Mouse (Mus musculus) hindbrain, embryonic 10.5 days (tissue): ENCODE results near the gene Ppp1r14b. TPM values are rescaled to one million over a fixed set of nuclear protein-coding genes. Genes with fewer than 3 reads are reported as not detected.

Experiments
- DNase-seq: peaks from one replicate; pipeline ENCODE4 v3.0.0-alpha.2; 2017; ENCODE audit warnings: low spot score
- H3K27ac ChIP-seq: fragments of 300-500 bp; sonication (generic); 2 replicates; pipeline ENCODE4 v1.5.1; 2016; ENCODE audit warnings: mild to moderate bottlenecking, moderate library complexity
- H3K27me3 ChIP-seq: fragments of 300-500 bp; sonication (generic); 2 replicates; pipeline ENCODE4 v1.6.1; 2016; ENCODE audit warnings: mild to moderate bottlenecking; ENCODE audit not compliant: poor library complexity, insufficient read depth, severe bottlenecking
- H3K36me3 ChIP-seq: fragments of 300-500 bp; sonication (generic); 2 replicates; pipeline ENCODE4 v1.6.1; 2016; ENCODE audit warnings: mild to moderate bottlenecking, moderate library complexity
- H3K4me1 ChIP-seq: fragments of 300-500 bp; sonication (generic); replicated peaks from 2 replicates; pipeline ENCODE4 v1.6.1; 2016; ENCODE audit warnings: mild to moderate bottlenecking
- H3K4me3 ChIP-seq: fragments of 300-500 bp; sonication (generic); 2 replicates; pipeline ENCODE4 v1.5.1; 2016; ENCODE audit warnings: mild to moderate bottlenecking, moderate library complexity
- H3K9me3 ChIP-seq: fragments of 300-500 bp; sonication (generic); 2 replicates; pipeline ENCODE4 v1.6.1; 2016; ENCODE audit warnings: mild to moderate bottlenecking, moderate library complexity
- WGBS: fragments of 180-500 bp; shearing (Covaris S2); methylation state at CpG from one replicate; pipeline ENCODE4 v1.1.7; 2016; 5-methylcytosine and 5-hydroxymethylcytosine counted together
- polyA plus RNA-seq: library from polyadenylated mRNA; unstranded; fragments of >200 nt; fragmentation: Nextera tagmentation; extraction: Ambion mirVana; gene quantifications from 2 replicates; pipeline ENCODE4 v1.2.1, GENCODE M21; 2016

Ppp1r14b gene
- polyA plus RNA-seq, 1 experiment from 2014 or later: 186 TPM

DNA sequence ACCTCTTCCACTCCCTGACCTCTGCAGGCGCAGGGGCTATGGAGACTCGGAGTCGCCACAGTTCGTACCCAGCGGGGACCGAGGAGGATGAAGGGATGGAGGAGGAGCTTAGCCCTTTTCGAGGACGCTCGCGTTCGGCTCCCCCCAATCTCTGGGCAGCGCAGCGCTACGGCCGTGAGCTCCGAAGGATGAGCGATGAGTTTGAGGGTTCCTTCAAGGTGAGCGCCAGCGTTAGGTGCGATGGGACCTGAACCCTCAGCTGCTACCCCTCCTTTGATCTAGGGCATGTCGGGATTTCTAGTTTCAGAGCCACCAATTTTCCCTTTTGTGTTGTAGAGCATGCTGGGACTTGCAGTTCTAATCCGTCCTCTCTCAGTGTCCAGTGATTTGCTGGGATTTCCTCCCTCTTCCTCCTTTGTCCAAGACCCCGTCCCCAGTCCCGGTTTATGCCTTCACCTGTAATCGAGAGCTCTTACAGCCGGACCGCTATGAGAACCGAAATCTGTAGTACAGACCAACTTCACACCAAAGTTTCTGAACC lies 24.1 kb upstream of the Ppp1r14b start:
- Histone ChIP-seq H3K27ac (peak overlapping the region; percentile 97), H3K9me3 (no peaks in the 10 kb centered on the region), H3K27me3 (no peaks in the 10 kb centered on the region), H3K36me3 (peaks cover 29% of the 10 kb centered on the region), H3K4me1 (peaks cover 34% of the 10 kb centered on the region), H3K4me3 (peak overlapping the region; percentile 65)
- WGBS: under 1% methylated on average over 28 of the region's 28 CpGs
- peak; percentile 75 for DNase-seq

- H3K9me3 ChIP-seq: no peaks in the 10 kb centered on the region
- H3K4me1 ChIP-seq: peaks cover 39% of the 10 kb centered on the region
- WGBS: under 1% methylated on average over 35 of the region's 35 CpGs
- H3K27ac ChIP-seq: peak overlapping the region; percentile 97
- H3K36me3 ChIP-seq: peaks cover 33% of the 10 kb centered on the region
- peak; percentile 93 for DNase-seq
- no peaks in the 10 kb centered on the region for H3K27me3 ChIP-seq
- peak overlapping the region; percentile 65 for H3K4me3 ChIP-seq
Measured at GRCm38 (mm10) chr19:6951381-6951968, 23.3 kb upstream of the Ppp1r14b start.

DNA sequence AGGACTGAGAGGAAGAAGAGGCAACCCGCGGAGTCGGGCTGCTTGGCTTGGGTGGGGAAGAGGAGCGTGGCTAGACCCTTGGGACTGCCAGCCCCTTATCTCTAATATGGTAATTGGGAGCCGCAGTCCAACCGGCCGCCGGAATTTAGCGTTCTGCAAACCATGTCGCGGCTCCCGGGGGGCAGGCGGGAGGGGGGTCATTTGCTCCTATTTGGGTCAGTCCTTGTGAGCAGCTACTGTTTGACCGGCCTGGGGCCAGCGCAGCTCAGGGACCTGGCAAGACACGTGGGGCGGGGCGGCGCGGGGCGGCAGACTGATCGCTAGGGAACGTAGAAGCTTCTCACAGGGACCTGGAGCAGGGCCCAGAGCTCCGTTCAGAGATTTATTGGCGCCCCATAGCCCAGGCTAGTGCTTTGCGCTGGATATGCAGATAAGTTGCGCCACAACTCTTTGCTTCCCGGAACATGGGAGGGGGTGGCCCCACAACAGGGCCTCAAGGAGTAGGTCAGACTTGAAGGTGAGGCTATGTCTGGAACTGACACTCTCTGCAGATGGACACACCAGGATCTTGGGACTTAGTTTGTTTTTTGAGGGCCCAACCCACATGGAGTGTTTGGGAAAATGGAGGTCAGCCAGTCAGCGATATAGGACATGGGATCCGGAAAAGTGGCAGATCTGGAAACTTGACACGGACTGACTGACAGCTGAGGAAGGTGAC lies 22.6 kb upstream of the Ppp1r14b start:
- 2% methylated on average over 31 of the region's 31 CpGs for WGBS
- H3K4me3 ChIP-seq: peak overlapping the region; percentile 65
- peak; percentile 64 for DNase-seq
- H3K36me3 ChIP-seq: peaks cover 37% of the 10 kb centered on the region
- H3K27ac ChIP-seq: peak overlapping the region; percentile 97
- no peaks in the 10 kb centered on the region for H3K27me3 ChIP-seq
- peaks cover 39% of the 10 kb centered on the region for H3K4me1 ChIP-seq
- no peaks in the 10 kb centered on the region for H3K9me3 ChIP-seq

GRCm38 (mm10) chr19:6952712-6953037 lies 22.1 kb upstream of the Ppp1r14b start:
- 22% methylated on average over 3 of the region's 3 CpGs for WGBS
- Histone ChIP-seq H3K4me3 (peak overlapping the region; percentile 65), H3K9me3 (no peaks in the 10 kb centered on the region), H3K36me3 (peaks cover 43% of the 10 kb centered on the region), H3K27ac (peak overlapping the region; percentile 97), H3K27me3 (no peaks in the 10 kb centered on the region), H3K4me1 (peaks cover 39% of the 10 kb centered on the region)
- DNase-seq: no peak

DNA sequence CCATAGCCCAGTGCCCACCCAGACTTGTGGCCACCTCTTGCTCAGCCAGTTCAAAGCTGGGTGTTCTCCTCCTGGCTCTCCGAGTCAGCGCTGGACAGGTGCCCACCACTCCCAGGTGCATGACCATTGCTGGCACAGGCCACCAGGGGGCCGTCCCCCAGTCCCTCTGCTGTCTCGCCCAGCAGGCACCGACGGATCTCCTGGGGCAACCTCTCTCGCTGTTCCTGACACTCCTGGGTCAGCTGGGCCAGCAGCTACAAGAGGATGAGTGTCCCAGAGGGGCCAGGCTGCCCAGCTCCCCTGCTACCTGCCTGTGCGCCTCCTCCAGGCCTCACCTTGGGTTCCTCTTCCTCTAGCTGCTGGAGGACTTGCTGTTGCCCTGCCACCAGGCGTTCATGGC lies 20.7 kb upstream of the Ppp1r14b start:
- no peaks in the 10 kb centered on the region for H3K27me3 ChIP-seq
- H3K4me1 ChIP-seq: peaks cover 39% of the 10 kb centered on the region
- DNase-seq: no peak
- H3K4me3 ChIP-seq: peak overlapping the region; percentile 0; the same call in 1 of the 2 replicates
- WGBS: 65% methylated on average over 9 of the region's 9 CpGs
- peak overlapping the region; percentile 25; the same call in 1 of the 2 replicates for H3K27ac ChIP-seq
- no peaks in the 10 kb centered on the region for H3K9me3 ChIP-seq
- H3K36me3 ChIP-seq: peaks cover 49% of the 10 kb centered on the region

DNA sequence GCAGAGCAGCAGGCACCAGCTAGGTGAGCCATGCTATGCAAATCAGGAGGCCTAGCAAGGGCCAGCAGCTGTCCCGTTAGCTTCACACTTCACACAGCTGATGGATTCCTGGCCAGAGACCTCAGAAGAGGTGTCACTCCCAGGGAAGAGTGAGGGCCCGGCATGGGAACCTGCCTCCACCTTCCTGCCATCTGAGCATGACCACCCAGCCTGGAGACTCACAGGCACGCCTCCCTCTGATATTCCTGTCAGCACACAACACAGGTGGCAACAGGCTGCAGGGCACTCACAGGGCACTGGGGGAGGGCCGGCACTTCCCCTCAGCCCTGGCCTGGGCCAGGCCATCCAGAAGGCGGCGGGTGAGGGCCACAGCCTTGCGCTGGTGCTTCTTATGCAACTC lies 19.3 kb upstream of the Ppp1r14b start:
- peaks cover 29% of the 10 kb centered on the region for H3K4me1 ChIP-seq
- peaks cover 63% of the 10 kb centered on the region for H3K36me3 ChIP-seq
- no peak overlapping the region for H3K4me3 ChIP-seq
- 88% methylated on average over 7 of the region's 7 CpGs for WGBS
- DNase-seq: no peak
- no peaks in the 10 kb centered on the region for H3K9me3 ChIP-seq
- H3K27ac ChIP-seq: no peak overlapping the region
- no peaks in the 10 kb centered on the region for H3K27me3 ChIP-seq

GRCm38 (mm10) chr19:6956461-6956860 lies 18.3 kb upstream of the Ppp1r14b start:
- 85% methylated on average over 10 of the region's 10 CpGs for WGBS
- peaks cover 65% of the 10 kb centered on the region for H3K36me3 ChIP-seq
- no peak for DNase-seq

DNA sequence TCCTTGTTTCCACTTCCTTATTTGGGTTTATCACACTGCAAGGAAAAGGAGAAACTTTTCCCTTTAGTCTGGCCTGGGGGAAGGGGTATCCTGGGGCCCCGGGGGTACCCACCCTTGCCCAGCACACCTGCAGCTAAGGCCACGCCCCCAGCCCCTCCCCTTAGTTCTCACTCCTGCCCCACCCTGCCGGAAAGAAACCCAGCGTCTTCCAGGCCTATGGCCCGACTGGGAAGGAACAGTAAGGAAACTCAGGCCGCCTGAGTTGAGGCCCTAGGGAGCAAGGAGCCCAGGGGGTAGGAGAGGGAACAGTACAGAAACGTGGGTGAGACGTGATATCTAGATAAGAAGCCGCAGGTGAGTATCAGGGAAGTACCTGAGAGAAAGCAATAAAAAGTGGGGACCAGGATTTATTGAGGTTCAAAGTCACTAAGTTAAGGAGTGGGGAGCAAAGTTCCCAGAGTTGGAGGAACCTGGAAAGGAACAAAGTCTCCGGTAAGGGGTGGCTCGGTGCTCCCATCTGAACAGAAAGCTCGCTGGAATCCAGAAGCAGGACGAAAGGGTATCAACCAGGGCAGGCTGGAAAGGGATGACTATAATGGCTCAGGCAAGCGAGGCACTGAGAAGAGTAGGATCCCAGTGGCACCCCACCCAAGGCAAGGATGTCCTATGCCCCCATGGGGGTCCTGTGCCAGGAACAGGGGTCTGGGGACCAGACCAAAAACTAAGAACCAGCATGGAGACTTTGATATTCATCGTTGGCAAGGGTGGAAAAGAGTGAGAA lies 6.1 kb upstream of the Ppp1r14b start:
- peaks cover 57% of the 10 kb centered on the region for H3K27me3 ChIP-seq
- peaks cover 58% of the 10 kb centered on the region for H3K4me1 ChIP-seq
- peak overlapping the region; percentile 5; the same call in 1 of the 2 replicates for H3K27ac ChIP-seq
- no peak for DNase-seq
- H3K36me3 ChIP-seq: peaks cover 28% of the 10 kb centered on the region
- 9% methylated on average over 15 of the region's 15 CpGs for WGBS
- peak overlapping the region; percentile 65 for H3K4me3 ChIP-seq
- no peaks in the 10 kb centered on the region for H3K9me3 ChIP-seq

More at GRCm38 (mm10) chr19:6956461-6956860, 18.3 kb upstream of the Ppp1r14b start:
- Histone ChIP-seq H3K27ac (0 out of 2 replicates have a peak overlapping the region, but pooled peaks have one; percentile 35), H3K27me3 (no peaks in the 10 kb centered on the region), H3K4me1 (peaks cover 27% of the 10 kb centered on the region), H3K9me3 (no peaks in the 10 kb centered on the region), H3K4me3 (0 out of 2 replicates have a peak overlapping the region, but pooled peaks have one; percentile 9)

DNA sequence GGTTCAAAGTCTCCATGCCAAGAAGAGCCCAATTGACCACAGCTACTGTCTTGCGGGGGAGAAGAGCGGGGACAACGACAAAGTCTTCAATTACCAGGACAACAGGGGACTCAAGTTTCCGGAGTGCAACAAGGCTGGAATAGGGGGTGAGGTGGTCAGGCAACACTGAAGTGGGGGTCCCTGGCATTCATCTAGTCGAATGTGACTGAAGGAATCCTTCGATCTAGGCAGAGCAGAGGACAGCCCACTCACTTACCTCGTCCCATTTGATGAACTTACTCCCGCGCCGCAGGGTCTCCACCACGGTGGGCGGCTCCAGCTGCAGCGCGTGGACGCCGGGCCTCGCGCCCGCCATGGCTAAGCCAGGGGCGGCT lies 5.5 kb upstream of the Ppp1r14b start:
- H3K27me3 ChIP-seq: peaks cover 57% of the 10 kb centered on the region
- 1% methylated on average over 20 of the region's 20 CpGs for WGBS
- peak overlapping the region; percentile 86 for H3K27ac ChIP-seq
- peaks cover 63% of the 10 kb centered on the region for H3K4me1 ChIP-seq
- H3K36me3 ChIP-seq: peaks cover 22% of the 10 kb centered on the region
- H3K9me3 ChIP-seq: no peaks in the 10 kb centered on the region
- H3K4me3 ChIP-seq: peak overlapping the region; percentile 65
- DNase-seq: no peak

- WGBS: under 1% methylated on average over 55 of the region's 55 CpGs
- DNase-seq: peak; percentile 75
- H3K9me3 ChIP-seq: no peaks in the 10 kb centered on the region
- peak overlapping the region; percentile 86 for H3K27ac ChIP-seq
- H3K27me3 ChIP-seq: peaks cover 57% of the 10 kb centered on the region
- H3K4me3 ChIP-seq: peak overlapping the region; percentile 65
- peaks cover 17% of the 10 kb centered on the region for H3K36me3 ChIP-seq
- H3K4me1 ChIP-seq: peaks cover 63% of the 10 kb centered on the region
Measured at GRCm38 (mm10) chr19:6969665-6970381, 4.9 kb upstream of the Ppp1r14b start.

DNA sequence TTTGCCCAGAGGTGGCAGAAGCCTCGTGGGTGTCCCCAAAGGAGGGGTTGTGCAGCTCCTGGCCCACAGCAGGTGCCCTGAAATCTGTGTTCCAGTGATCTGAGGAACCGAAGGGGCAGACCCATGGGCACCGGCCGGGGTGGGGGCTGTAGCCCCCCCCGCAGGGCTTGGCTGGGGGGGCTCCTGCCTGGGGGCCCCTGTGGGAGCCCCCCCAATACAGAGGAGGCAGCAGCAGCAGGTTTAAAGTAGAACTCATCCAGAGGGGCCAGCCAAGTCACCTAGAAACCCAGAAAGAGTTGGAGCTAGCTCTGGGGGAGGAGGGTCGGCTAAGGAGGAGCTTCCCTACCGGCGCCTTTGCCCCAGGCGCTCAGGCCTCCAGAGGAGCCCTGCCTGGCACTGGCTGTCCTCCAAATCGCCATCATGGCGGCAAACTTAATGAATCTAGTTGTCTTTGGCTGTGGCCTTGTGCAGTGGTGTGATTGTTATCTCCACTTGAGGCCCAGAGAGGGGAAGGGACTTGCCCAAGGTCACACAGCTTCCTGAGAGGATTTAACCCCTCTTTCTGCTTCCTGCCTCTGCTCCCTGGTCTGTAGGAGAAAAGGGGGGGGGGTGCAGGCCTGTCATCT lies 4.2 kb upstream of the Ppp1r14b start:
- H3K36me3 ChIP-seq: peaks cover 9% of the 10 kb centered on the region
- H3K4me1 ChIP-seq: peaks cover 65% of the 10 kb centered on the region
- 18% methylated on average over 11 of the region's 11 CpGs for WGBS
- no peaks in the 10 kb centered on the region for H3K9me3 ChIP-seq
- H3K27ac ChIP-seq: peak overlapping the region; percentile 86
- H3K27me3 ChIP-seq: peaks cover 57% of the 10 kb centered on the region
- DNase-seq: no peak
- peak overlapping the region; percentile 65 for H3K4me3 ChIP-seq

GRCm38 (mm10) chr19:6971644-6972043 lies 3.1 kb upstream of the Ppp1r14b start:
- DNase-seq: no peak
- Histone ChIP-seq H3K4me3 (no peak overlapping the region), H3K27me3 (peaks cover 57% of the 10 kb centered on the region), H3K9me3 (no peaks in the 10 kb centered on the region), H3K36me3 (peaks cover 5% of the 10 kb centered on the region), H3K27ac (no peak overlapping the region), H3K4me1 (peaks cover 76% of the 10 kb centered on the region)
- WGBS: 39% methylated on average over 6 of the region's 6 CpGs
